Mouse (Mus musculus) c-Kit-negative CD71-positive TER-119-positive erythroid progenitor cells, embryonic 14.5 days (primary cell): ENCODE results near the gene Gm5346.
"Not testable (repeated sequence)": the region's sequence is repeated elsewhere in the genome, so short reads cannot be mapped to it uniquely, and the experiment has no call there.

ENCODE experiments used
- DNase-seq: peaks from one replicate; pipeline ENCODE4 v3.0.0-alpha.2; 2013; ENCODE audit warnings: low read depth, low spot score

Gene Gm5346

DNA sequence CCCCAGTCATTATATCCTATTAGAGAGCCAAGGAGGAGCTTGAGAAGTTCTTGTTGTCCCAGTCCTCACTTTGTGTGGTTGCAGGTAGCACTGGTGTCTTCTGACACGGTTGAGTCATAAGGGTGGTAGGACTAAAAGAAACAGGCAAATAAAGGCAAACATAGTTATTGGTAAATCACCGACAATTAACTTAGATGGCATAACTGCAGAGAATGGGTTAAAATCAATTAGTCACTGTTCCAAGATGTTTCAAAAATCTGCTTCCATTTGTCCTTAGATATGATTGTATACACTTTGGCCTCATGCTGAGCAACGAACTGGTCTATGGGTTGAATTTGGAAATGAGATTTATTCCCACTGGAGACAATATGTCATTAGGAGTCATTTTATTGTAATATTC is at the start of gene Gm5346:
Gene Gm5346, minus strand, starts transcription at position 101 of the 400 bp plus-strand sequence.
- DNase-seq: no peak

DNA sequence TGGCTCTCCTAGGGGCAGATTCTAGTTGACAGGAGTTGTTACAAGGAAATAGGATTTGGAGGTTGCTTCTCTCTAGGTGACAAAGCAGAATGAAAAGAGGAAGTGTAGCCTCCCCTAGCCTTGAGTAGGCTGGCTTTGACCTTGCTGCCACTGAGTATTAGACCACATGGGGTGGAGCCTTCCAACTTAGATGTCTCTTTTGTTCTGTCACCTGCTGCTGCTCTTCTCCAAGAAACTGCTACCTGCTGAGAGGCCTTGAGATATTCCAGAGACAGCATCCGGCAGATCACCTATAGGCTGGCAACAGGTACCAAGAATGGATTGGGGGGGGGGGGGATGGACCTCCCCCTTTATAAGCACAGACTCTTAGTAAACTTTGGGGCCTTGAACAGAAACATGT is 11.0 kb downstream of the Gm5346 start:
- no peak for DNase-seq

- not testable (repeated sequence) for DNase-seq
Observed at GRCm38 (mm10) chr8:43603657-43604056, 23.4 kb downstream of the Gm5346 start.

DNA sequence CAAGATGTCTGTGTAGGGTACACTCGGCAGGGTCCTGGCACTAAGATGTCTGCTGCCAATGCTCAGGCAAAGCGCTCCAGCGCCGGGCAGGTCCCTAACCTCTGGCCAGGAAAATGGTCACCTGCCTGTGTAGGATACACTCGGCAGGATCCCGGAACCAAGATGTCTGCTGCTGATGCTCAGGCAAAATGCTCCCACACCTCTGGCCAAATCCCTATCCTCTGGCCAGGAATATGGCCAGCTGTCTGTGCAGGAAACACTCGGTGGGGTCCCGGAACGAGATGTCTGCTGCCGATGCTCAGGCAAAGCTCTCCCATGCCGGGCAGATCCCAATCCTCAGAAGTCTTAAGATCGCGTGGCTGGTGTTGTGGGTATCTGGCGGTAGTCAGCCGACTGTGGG is 23.9 kb downstream of the Gm5346 start:
- DNase-seq: not testable (repeated sequence)

DNA sequence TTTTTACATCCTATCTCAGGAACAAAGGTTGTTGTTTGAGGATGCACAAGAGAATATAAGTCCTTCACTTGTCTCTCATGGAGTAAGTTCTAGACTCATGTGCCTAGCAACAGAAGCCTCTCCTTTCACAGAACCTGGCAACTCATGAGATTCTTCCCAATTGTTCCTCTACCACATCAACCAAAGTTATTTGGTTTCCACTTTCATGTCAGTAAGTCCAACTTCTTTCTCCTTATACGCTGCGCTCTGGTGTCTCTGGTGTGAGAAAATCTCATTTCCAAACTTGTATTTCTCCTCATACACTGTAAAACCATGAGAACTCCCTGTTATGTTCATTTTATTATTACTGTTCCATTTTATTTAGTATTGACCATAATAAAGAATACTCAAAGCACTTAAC is 50.5 kb downstream of the Gm5346 start, which contains the start of gene Adam26a:
Gene Adam26a, minus strand, starts transcription at position 101 of the 400 bp plus-strand sequence.
- DNase-seq: not testable (repeated sequence)
